Mouse (Mus musculus) heart, adult 2 months (tissue): ENCODE measurements around the gene Gm40460. TPM values are rescaled to one million over a fixed set of nuclear protein-coding genes. Genes with fewer than 3 reads are reported as not detected.
"Not testable (repeated sequence)": the region's sequence is repeated elsewhere in the genome, so short reads cannot be mapped to it uniquely, and the experiment has no call there.

Experiments
- DNase-seq, 2 experiments: peaks; one replicate each; pipeline ENCODE4 v3.0.0; 2021
- H3K27ac ChIP-seq: fragments of 200-600 bp; 2 replicates; pipeline ENCODE4 v1.8.1; 2022
- H3K27me3 ChIP-seq: fragments of 200-500 bp; 2 replicates; pipeline ENCODE4 v1.6.1; 2012; ENCODE audit warnings: mild to moderate bottlenecking, low read length, inconsistent platforms, mixed read lengths; ENCODE audit not compliant: control insufficient read depth, insufficient read depth
- H3K36me3 ChIP-seq: fragments of 200-500 bp; 2 replicates; pipeline ENCODE4 v1.6.1; 2012; ENCODE audit warnings: low read length, inconsistent platforms; ENCODE audit not compliant: control insufficient read depth, insufficient read depth
- H3K4me1 ChIP-seq: fragments of 200-500 bp; 2 replicates; pipeline ENCODE4 v1.6.1; 2011; ENCODE audit warnings: low read length; ENCODE audit not compliant: control insufficient read depth, insufficient read depth
- H3K4me3 ChIP-seq: fragments of 200-600 bp; 2 replicates; pipeline ENCODE4 v1.8.1; 2022
- H3K79me2 ChIP-seq: fragments of 200-500 bp; replicated peaks from 2 replicates; pipeline ENCODE4 v1.6.1; 2012; ENCODE audit warnings: mild to moderate bottlenecking, inconsistent platforms, low read length, moderate library complexity, mixed read lengths; ENCODE audit not compliant: control insufficient read depth, insufficient read depth
- H3K9ac ChIP-seq: fragments of 200-500 bp; 2 replicates; pipeline ENCODE4 v1.6.1; 2012; ENCODE audit warnings: low read depth, mild to moderate bottlenecking, control low read depth, inconsistent platforms, low read length, mixed read lengths
- CTCF ChIP-seq: fragments of 200-600 bp; IDR thresholded peaks from 2 replicates; pipeline ENCODE4 v1.8.1; 2022; ENCODE audit warnings: antibody characterized with exemption, mild to moderate bottlenecking, moderate library complexity
- EP300 ChIP-seq: fragments of 200-500 bp; IDR thresholded peaks from 2 replicates; pipeline ENCODE4 v1.6.1; 2011; ENCODE audit warnings: low read depth, low read length, control low read depth; ENCODE audit not compliant: insufficient read depth
- POLR2A ChIP-seq: fragments of 200-500 bp; IDR thresholded peaks from 2 replicates; pipeline ENCODE4 v1.6.1; 2011; ENCODE audit warnings: mild to moderate bottlenecking, low read depth, low read length, control low read depth; ENCODE audit not compliant: insufficient read depth
- WGBS: fragments of 180-500 bp; shearing (Covaris S2); methylation state at CpG from one replicate; pipeline ENCODE4 v1.1.7; 2018; 5-methylcytosine and 5-hydroxymethylcytosine counted together
- intact Hi-C: fragments of 180-260 bp; cut with DNase I; formaldehyde crosslinking; loops from one replicate; pipeline ENCODE4 v1.15.1; 2025
- long read RNA-seq: library from polyadenylated mRNA; stranded (forward); transcript quantifications from one replicate; pipeline ENCODE4 v2.0.0, GENCODE M21; 2021
- polyA plus RNA-seq: library from polyadenylated mRNA; depleted of rRNA; stranded (reverse); fragments of >200 nt; gene quantifications from 2 replicates; pipeline ENCODE4 v1.2.3, GENCODE M21; 2012; rRNA removed
- total RNA-seq, 2 experiments: library from RNA; stranded (reverse); gene quantifications; 2 replicates each; pipeline ENCODE4 v1.2.3; 2021

Gene Gm40460
- not detected for total RNA-seq
- polyA plus RNA-seq, result not detected in 2 replicates
- long read RNA-seq, result 0 reads

DNA sequence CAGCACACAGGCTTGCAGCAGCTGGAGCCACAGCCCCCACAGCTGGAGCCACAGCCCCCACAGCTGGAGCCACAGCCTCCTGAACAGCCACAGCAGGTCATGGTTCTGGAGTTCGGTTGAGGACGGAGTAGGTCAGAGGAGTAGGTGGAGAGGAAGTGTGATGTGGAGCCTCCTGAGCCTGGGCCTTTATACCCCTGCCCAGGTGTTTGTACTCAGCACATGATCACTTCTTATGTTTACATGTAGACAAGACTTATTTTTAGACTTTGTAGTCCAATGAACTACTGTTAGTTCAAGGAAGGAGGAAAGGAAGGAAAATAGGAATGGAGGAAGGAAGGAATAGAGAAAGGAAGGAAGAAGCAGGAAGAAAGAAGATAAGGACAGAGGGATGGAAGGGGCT, at the start of gene Gm40460:
Gene Gm40460, minus strand, starts transcription at position 101 of the 400 bp plus-strand sequence.
- H3K4me3 ChIP-seq, result no peak within 1 kb of the TSS
- 37% methylated on average over 2 of the region's 2 CpGs for WGBS
- intact Hi-C loops, result no loop called here
- no peak within 1 kb of the TSS for H3K27ac ChIP-seq
- TF ChIP-seq POLR2A, result no peak
- TF ChIP-seq EP300, result no peak
- H3K9ac ChIP-seq, result no peak within 1 kb of the TSS
- no peaks in the 10 kb centered on the region for H3K79me2 ChIP-seq
- no peak for DNase-seq
- no peaks in the 10 kb centered on the region for H3K27me3 ChIP-seq
- H3K4me1 ChIP-seq, result no peaks in the 10 kb centered on the region
- no peaks in the 10 kb centered on the region for H3K36me3 ChIP-seq

DNA sequence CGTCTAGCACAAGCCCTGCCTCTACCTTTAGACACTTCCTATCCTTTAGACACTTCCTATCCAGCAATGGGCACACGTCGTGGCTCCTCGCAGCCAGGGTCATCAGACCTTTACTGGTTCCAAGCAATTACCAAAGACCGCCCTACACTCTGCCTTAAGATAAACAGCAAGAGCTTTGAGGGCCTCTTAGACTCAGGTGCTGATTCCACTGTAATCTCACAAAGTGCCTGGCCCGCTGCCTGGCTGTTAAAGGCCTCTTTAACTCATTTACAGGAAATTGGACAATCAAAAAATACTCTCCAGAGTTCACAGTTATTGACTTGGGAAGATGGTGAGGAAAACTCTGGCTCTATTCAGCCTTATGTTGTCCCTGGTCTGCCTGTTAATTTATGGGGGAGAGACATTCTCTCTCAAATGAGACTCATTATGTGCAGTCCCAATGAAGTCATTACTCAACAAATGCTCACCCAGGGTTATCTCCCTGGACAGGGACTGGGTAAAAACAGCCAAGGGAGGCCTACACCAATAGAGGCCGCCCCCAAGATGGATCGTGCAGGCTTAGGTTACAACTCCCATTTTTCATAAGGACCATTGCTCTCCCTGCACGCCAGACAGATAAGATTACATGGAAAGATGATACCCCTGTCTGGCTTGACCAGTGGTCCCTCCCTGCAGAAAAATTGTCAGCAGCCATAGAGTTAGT, 45.2 kb upstream of the Gm40460 start:
- intact Hi-C loops, result loop anchor here (2.0 kb wide), 1 partner anchor 139 kb away; no protein-coding TSS in a partner anchor
- H3K36me3 ChIP-seq, result not testable (repeated sequence)

DNA sequence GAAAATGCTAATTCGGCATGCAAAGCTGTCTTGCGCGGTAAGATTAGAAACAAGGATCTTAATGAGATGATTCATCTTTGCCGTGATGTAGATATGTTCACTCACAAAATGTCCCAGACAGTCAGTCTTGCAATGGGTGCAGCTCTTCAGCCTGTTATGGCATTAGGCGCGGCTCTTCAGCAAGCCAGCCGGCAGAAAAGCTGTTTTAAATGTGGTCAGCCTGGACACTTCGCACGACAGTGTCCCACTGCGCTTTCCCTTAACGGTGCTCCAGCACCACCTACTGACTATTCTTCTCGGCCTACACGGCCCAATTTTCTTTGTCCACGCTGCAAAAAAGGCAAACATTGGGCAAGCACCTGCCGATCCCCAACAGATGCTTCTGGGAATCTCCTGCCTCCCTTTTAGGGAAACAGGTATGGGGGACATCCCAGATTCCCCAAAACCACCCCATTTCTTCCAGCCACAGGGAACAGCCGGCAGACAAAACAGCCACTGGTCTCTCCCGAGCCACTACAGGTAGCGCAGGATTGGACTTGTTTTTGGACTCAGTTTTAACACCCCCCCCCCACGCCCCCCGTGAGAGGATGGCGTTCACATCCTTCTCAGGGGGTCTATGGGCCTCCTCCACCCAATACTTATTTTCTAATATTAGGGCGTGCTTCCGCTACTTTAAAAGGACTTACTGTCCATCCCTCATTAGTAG, 44.4 kb upstream of the Gm40460 start:
- H3K27me3 ChIP-seq, result no peaks in the 10 kb centered on the region
- H3K36me3 ChIP-seq, result no peaks in the 10 kb centered on the region
- TF ChIP-seq CTCF (peak; percentile 51), POLR2A (no peak)
- H3K79me2 ChIP-seq, result no peaks in the 10 kb centered on the region
- H3K4me1 ChIP-seq, result no peaks in the 10 kb centered on the region
- no peak overlapping the region for H3K9ac ChIP-seq
- WGBS, result 27% methylated on average over 23 of the region's 23 CpGs
- DNase-seq, result peak; percentile 31 to 40
- peak overlapping the region; percentile 64 for H3K4me3 ChIP-seq
- H3K27ac ChIP-seq, result peak overlapping the region; percentile 86
- intact Hi-C loops, result loop anchor here (2.0 kb wide), 1 partner anchor 138 kb away; no protein-coding TSS in a partner anchor

More for the DNA sequence above, 45.2 kb upstream of the Gm40460 start:
- not testable (repeated sequence) for H3K4me3 ChIP-seq, H3K27ac ChIP-seq, H3K79me2 ChIP-seq, H3K27me3 ChIP-seq, H3K9ac ChIP-seq, DNase-seq, H3K4me1 ChIP-seq
- WGBS, result 69% methylated on average over 9 of the region's 9 CpGs

GRCm38 (mm10) chr7:142284615-142285080, 43.8 kb upstream of the Gm40460 start:
- DNase-seq, result peak; percentile 87 to 93
- Histone ChIP-seq H3K27ac (peak overlapping the region; percentile 86), H3K36me3 (no peaks in the 10 kb centered on the region), H3K4me1 (no peaks in the 10 kb centered on the region), H3K9ac (peak overlapping the region; percentile 69), H3K4me3 (peak overlapping the region; percentile 64), H3K79me2 (no peaks in the 10 kb centered on the region), H3K27me3 (no peaks in the 10 kb centered on the region)
- intact Hi-C loops, result loop anchor here (2.0 kb wide), 1 partner anchor 138 kb away; no protein-coding TSS in a partner anchor
- peak; percentile 75 for TF ChIP-seq CTCF
- 0 out of 2 replicates have a peak, but pooled peaks have one; percentile 17 for TF ChIP-seq POLR2A
- 0 out of 2 replicates have a peak, but pooled peaks have one; percentile 37 for TF ChIP-seq EP300
- WGBS, result under 1% methylated on average over 19 of the region's 19 CpGs

DNA sequence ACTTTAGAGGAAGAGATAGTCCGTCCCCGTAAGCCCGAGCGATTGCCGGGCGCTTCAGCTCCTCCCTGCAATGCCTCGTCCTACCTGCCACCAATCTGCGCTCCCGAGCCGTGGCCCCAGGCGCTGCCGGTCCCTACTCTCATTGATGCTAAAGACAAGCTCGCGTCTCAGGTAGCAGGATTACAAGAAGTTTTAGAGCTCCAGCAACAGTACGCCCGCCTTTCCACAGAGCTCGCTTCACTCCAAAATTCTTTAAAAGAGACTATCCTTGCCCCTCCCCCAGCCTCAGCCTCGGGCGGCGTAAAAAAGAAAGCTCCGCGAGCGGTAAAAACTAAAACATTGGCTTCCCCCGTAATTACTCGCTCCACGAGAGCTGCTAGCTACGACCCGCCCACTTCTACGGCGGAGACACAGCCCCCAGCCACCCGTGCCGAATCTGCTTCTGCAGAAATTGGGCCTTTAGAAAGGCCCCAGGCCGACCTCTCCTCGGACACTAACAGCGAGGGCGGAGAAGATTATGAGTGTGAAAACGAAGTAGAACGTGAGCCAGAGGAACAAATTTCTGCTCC, 43.2 kb upstream of the Gm40460 start:
- Histone ChIP-seq H3K4me1 (no peaks in the 10 kb centered on the region), H3K27me3 (no peaks in the 10 kb centered on the region), H3K9ac (peak overlapping the region; percentile 69), H3K36me3 (no peaks in the 10 kb centered on the region), H3K4me3 (peak overlapping the region; percentile 64), H3K27ac (peak overlapping the region; percentile 86), H3K79me2 (no peaks in the 10 kb centered on the region)
- TF ChIP-seq CTCF, result peak; percentile 56
- no peak for TF ChIP-seq POLR2A
- peak; percentile 65 to 71 for DNase-seq
- WGBS, result under 1% methylated on average over 38 of the region's 38 CpGs
- intact Hi-C loops, result loop anchor here (2.0 kb wide), 1 partner anchor 137 kb away; no protein-coding TSS in a partner anchor

- H3K36me3 ChIP-seq, H3K4me1 ChIP-seq, H3K4me3 ChIP-seq, H3K79me2 ChIP-seq, H3K27ac ChIP-seq, H3K9ac ChIP-seq, H3K27me3 ChIP-seq, intact Hi-C loops, DNase-seq: not testable (repeated sequence)
- WGBS, result 61% methylated on average over 2 of the region's 2 CpGs
These were observed 42.0 kb upstream of the Gm40460 start for GRCm38 (mm10) chr7:142282847-142283246.
